Mouse (Mus musculus): ENCODE measurements around the gene Zfp518b. TPM values are rescaled to one million over a fixed set of nuclear protein-coding genes. Genes with fewer than 3 reads are reported as not detected.

The Zfp518b gene
- 7.0 and 9.0 TPM in 2 replicates for total RNA-seq (2015)
- 6.9 and 7.0 TPM in 2 replicates for total RNA-seq (2017)

- peak; percentile 77 for ATAC-seq (replicated peaks; ENCODE audit: poor library complexity)
Measured at GRCm38 (mm10) chr5:38684164-38684911, at the start of gene Zfp518b. Gene Zfp518b (minus strand): TSS chr5:38684826.

- no peak for ATAC-seq (replicated peaks; ENCODE audit: poor library complexity)
Measured at GRCm38 (mm10) chr5:38708940-38709581, 24.4 kb upstream of the Zfp518b start.

- ATAC-seq (replicated peaks; ENCODE audit: poor library complexity), result peak; percentile 75
Measured at GRCm38 (mm10) chr5:38707364-38708075, 22.9 kb upstream of the Zfp518b start.

- no peak for ATAC-seq (replicated peaks; ENCODE audit: poor library complexity)
Measured at GRCm38 (mm10) chr5:38702941-38703340, 18.3 kb upstream of the Zfp518b start.

- no peak for ATAC-seq (replicated peaks; ENCODE audit: poor library complexity)
Measured at GRCm38 (mm10) chr5:38702091-38702490, 17.5 kb upstream of the Zfp518b start.

GRCm38 (mm10) chr5:38698466-38698865, 13.8 kb upstream of the Zfp518b start:
- no peak for ATAC-seq (replicated peaks; ENCODE audit: poor library complexity)

DNA sequence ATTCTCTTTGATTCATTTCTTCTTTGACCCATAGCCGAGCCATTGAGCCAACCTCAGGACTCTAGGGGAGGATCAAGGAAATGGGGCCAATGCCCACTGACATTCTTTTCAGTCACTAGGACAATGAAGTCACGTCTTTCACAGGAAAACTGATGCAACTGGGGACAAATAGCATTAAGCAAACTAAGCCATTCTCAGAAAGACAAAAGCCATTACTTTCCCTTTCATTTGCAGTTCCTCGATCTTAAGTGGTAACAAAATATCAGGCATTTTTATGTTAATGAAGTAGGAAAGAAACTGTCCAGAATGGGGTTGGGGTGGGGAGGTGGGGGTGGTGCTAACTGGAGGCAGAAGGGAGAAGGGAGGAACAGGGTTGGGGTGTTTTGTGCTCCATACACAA, 13.4 kb upstream of the Zfp518b start:
- no peak for ATAC-seq (replicated peaks; ENCODE audit: poor library complexity)

DNA sequence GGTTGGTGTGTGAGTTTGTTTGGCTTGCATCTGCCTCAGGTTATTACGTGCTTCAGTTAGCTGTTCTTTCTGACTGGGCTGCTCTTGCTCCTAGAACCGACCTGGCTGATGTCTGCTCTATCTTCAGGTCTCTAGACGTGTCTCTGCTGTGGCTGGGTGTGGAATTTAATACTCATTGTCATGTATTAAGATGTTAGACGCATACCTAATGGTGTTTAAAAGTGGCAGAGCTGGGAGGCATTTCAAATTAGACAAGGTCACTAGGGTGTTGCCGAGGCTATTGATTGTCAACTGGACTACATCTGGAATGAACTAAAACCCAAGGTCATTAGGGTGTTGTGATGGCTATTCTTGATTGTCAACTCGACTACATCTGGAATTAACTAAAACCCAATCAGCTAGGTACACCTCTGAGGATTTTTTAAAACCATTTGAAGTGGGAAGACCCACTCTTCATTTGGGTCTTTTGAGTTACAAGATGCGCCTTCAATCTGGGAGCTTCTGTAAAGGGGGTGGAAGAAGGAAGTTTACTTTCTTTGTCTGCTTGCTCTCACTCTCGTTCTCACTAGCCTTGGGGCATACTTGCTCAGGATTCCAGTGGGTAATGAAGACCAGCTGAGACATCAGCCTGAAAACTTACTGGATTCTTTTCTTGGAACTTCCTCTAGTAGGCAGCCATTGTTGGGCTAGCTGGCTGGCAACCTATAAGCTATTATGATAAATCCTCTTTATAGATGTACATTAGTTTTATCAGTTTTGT, 12.2 kb upstream of the Zfp518b start:
- no peak for ATAC-seq (replicated peaks; ENCODE audit: poor library complexity)

GRCm38 (mm10) chr5:38692859-38693258, 8.2 kb upstream of the Zfp518b start:
- 0 out of 2 replicates have a peak, but pooled peaks have one; percentile 20 for ATAC-seq (replicated peaks; ENCODE audit: poor library complexity)

- ATAC-seq (replicated peaks; ENCODE audit: poor library complexity), result no peak
Measured at GRCm38 (mm10) chr5:38689186-38689585, 4.6 kb upstream of the Zfp518b start.

GRCm38 (mm10) chr5:38687694-38688093, 3.1 kb upstream of the Zfp518b start:
- no peak for ATAC-seq (replicated peaks; ENCODE audit: poor library complexity)

DNA sequence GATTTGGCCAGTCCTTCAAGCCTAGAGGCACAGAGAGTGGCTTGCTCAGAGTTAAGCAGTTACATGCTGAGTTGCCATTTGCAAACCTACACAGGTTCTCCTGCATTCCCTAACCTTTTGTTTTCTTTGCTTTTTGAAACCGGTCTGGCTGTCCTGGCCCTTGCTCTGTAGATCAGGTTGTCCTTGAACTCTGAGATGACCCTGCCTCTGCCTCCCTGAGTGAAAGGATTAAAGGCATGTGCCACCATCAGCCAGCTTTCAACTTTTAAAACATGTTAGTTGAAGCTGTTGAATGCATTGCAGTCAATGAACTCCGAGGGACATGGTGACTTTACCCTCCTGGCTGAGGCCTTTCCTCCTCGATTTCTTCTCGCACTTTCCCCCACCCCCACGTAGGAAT, 25.8 kb downstream of the Zfp518b start:
- no peak for ATAC-seq (replicated peaks; ENCODE audit: poor library complexity)

- ATAC-seq (replicated peaks; ENCODE audit: poor library complexity), result no peak
Measured at GRCm38 (mm10) chr5:38656204-38656603, 28.4 kb downstream of the Zfp518b start.

- ATAC-seq (replicated peaks; ENCODE audit: poor library complexity), result 0 out of 2 replicates have a peak, but pooled peaks have one; percentile 29
Measured at GRCm38 (mm10) chr5:38655421-38655928, 29.2 kb downstream of the Zfp518b start.

- no peak for ATAC-seq (replicated peaks; ENCODE audit: poor library complexity)
Measured at GRCm38 (mm10) chr5:38654571-38654970, 30.1 kb downstream of the Zfp518b start.

- no peak for ATAC-seq (replicated peaks; ENCODE audit: poor library complexity)
Measured at GRCm38 (mm10) chr5:38653101-38653500, 31.5 kb downstream of the Zfp518b start.

GRCm38 (mm10) chr5:38651455-38651854, 33.2 kb downstream of the Zfp518b start:
- ATAC-seq (replicated peaks; ENCODE audit: poor library complexity), result no peak

GRCm38 (mm10) chr5:38641526-38641925, 43.1 kb downstream of the Zfp518b start:
- ATAC-seq (replicated peaks; ENCODE audit: poor library complexity), result no peak

DNA sequence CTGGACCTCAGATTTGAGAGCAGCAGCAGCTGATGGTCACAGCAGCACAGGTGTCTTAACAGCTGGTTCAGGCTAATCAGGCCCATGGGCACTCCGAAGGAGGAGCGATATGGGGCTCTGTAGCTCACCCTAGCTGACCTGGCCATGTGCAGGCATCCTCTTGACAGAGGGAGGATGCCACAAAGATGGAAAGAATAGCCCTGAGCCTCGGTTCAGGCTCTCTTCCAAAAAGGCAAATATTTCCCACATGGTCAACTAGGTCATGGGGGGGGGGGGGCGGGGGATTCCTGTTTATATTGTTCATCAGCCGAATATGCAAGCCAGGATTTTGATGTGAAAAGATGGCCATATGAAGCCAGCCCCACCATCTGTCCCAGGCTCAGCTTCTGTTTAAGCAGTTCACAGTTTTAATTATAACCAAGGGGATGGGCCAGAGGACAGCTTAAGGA, 48.3 kb downstream of the Zfp518b start:
- no peak for ATAC-seq (replicated peaks; ENCODE audit: poor library complexity)

GRCm38 (mm10) chr5:38635696-38636095, 48.9 kb downstream of the Zfp518b start:
- no peak for ATAC-seq (replicated peaks; ENCODE audit: poor library complexity)

Measured in megakaryocyte progenitor cell, adult 5-6 weeks (primary cell).